Mouse (Mus musculus): Measurements from ENCODE around the gene Rasgrf1. TPM values are rescaled to one million over a fixed set of nuclear protein-coding genes. Genes with fewer than 3 reads are reported as not detected.
"Not testable (repeated sequence)": the region's sequence is repeated elsewhere in the genome, so short reads cannot be mapped to it uniquely, and the experiment has no call there.

Gene Rasgrf1
- polyA plus RNA-seq, 2 experiments from 2014 or later = not detected

GRCm38 (mm10) chr9:90041556-90041955, 131.8 kb downstream of the Rasgrf1 start:
- no peak for ATAC-seq

GRCm38 (mm10) chr9:90042906-90043305, 133.2 kb downstream of the Rasgrf1 start:
- ATAC-seq = not testable (repeated sequence)

- ATAC-seq = no peak
Measured at GRCm38 (mm10) chr9:90045191-90045590, 135.5 kb downstream of the Rasgrf1 start.

- no peak for ATAC-seq
Measured at GRCm38 (mm10) chr9:90047937-90048627, 138.4 kb downstream of the Rasgrf1 start.

- no peak for ATAC-seq
Measured at GRCm38 (mm10) chr9:90053852-90054251, 144.1 kb downstream of the Rasgrf1 start, which contains the start of gene Ctsh. Ctsh (plus strand) TSS chr9:90054152.

GRCm38 (mm10) chr9:90054371-90055145, 144.8 kb downstream of the Rasgrf1 start:
- ATAC-seq = no peak

GRCm38 (mm10) chr9:90055409-90055808, 145.7 kb downstream of the Rasgrf1 start:
- ATAC-seq = no peak

GRCm38 (mm10) chr9:90055911-90056310, 146.2 kb downstream of the Rasgrf1 start:
- no peak for ATAC-seq

GRCm38 (mm10) chr9:90056716-90057115, 147.0 kb downstream of the Rasgrf1 start:
- ATAC-seq = no peak

- ATAC-seq = no peak
Measured at GRCm38 (mm10) chr9:90059828-90060573, 150.3 kb downstream of the Rasgrf1 start.

GRCm38 (mm10) chr9:90060574-90060875, 150.8 kb downstream of the Rasgrf1 start:
- ATAC-seq = no peak

- not testable (repeated sequence) for ATAC-seq
Measured at GRCm38 (mm10) chr9:90060932-90061331, 151.2 kb downstream of the Rasgrf1 start.

- no peak for ATAC-seq
Measured at GRCm38 (mm10) chr9:90067341-90067740, 157.6 kb downstream of the Rasgrf1 start.

GRCm38 (mm10) chr9:90068786-90069185, 159.1 kb downstream of the Rasgrf1 start:
- ATAC-seq = no peak

- no peak for ATAC-seq
Measured at GRCm38 (mm10) chr9:90069485-90069884, 159.8 kb downstream of the Rasgrf1 start.

GRCm38 (mm10) chr9:90070174-90070573, 160.5 kb downstream of the Rasgrf1 start:
- no peak for ATAC-seq

GRCm38 (mm10) chr9:90075336-90075735, 165.6 kb downstream of the Rasgrf1 start:
- ATAC-seq = no peak

GRCm38 (mm10) chr9:90076131-90076530, 166.4 kb downstream of the Rasgrf1 start:
- no peak for ATAC-seq

Other genes starting within 250 kb of the Rasgrf1 start
- 10 to 100 TPM; 65.9 to 76.1 TPM for gene Tmed3, start 204.8 kb upstream of the Rasgrf1 start, polyA plus RNA-seq (2017; shearing (Covaris generic))
- gene Ankrd34c, start 171.4 kb upstream of the Rasgrf1 start, polyA plus RNA-seq (2017; shearing (Covaris generic)) = not detected
- gene Ctsh, start 144.2 kb downstream of the Rasgrf1 start, polyA plus RNA-seq (2017; shearing (Covaris generic)) = 1 to 10 TPM; 2.0 to 6.7 TPM
- 100 to 1,000 TPM; 299 to 332 TPM for gene Morf4l1, start 204.9 kb downstream of the Rasgrf1 start, polyA plus RNA-seq (2017; shearing (Covaris generic))